Mouse (Mus musculus): Measurements from ENCODE around the gene Zkscan5.
"Not testable (repeated sequence)": the region's sequence is repeated elsewhere in the genome, so short reads cannot be mapped to it uniquely, and the experiment has no call there.

The Zkscan5 gene

DNA sequence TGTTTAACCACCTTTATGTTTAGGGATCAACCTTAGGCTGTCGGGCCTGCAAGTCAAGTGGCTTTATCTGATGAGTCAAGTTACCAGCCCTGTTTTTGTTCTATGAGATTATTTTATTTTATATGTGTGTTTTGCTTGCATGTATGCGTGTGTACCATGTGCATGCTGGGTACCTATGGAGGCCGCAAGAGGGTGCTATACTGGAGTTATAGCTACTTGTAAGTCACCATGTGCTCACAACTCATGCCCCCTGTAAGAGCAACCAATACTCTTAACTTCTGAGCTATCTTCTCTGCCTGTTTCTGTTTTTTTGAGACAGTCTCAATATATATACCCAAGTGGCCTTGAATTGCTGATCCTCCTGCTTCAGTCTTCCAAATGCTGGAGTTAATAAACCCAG lies 9.1 kb downstream of the Zkscan5 start:
- DNase-seq (ENCODE audit: low read depth), result no peak

DNA sequence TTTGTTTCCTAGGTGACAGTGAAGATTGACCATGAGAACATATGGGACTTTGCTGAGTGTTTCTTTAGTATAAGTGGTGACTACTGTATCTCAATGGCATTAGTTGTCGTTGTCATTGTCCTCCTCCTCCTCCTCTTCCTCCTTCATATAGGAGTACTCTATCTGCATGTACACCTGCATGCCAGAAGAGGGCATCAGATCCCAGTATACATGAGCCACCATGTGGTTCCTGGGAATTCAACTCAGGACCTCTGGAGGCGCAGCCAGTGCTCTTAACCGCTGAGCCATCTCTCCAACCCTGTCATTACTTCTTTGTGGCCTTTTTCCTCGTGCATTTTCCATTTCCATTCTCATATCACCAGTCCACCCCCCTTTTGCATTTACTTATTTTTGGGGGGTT lies 10.3 kb downstream of the Zkscan5 start:
- no peak for DNase-seq (ENCODE audit: low read depth)

DNA sequence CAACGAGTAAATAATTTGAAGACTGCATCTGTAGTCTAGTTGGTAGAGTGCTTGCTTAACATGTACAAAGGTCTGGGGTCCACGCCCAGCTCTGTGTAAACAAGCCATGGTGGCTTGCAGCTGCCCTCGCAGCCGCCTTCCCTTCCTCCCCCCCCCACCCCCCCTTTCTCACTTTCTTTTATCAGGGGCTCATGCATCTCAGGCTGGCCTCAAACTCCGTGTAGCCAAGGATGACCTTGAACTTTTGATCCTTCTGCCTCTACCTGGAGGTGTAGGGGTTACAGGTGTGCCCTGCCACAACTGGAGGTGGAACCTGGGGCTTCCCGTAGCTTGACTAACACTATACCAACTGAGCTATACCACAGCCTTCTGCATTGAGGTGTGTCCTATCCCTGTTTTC lies 13.4 kb downstream of the Zkscan5 start:
- DNase-seq (ENCODE audit: low read depth), result no peak

DNA sequence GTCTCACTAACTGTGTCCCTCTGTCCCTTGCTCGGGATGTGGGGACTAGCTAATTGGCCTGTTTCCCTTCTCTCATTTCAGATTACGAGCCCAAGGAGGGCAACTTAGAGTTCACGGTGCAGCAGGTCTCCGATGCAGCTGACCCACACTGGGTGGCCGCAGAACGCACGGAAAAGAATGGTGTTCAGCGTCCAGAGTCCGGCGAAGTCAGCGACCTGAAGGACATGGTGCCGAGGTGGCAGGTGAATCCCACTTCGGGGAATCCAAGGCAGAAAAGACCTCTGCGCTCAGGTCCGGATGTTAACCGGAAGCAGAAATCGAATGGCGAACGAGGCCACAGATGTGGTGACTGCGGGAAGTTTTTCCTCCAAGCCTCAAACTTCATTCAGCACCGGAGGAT lies 13.8 kb downstream of the Zkscan5 start:
- no peak for DNase-seq (ENCODE audit: low read depth)

DNA sequence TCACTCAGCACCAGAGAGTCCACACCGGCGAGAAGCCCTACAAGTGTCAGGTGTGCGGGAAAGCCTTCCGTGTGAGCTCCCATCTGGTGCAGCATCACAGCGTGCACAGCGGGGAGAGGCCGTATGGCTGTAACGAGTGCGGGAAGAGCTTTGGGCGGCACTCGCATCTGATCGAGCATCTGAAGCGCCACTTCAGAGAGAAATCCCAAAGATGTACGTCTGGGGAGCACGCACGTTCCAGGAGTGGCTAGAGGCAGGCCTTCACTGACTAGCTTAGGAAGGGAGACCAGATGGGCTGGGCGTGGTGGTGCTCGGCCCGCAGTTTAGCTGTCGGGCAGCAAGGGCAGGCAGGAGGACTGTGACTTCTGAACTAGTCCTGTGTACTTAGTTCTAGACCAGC lies 14.3 kb downstream of the Zkscan5 start:
- DNase-seq (ENCODE audit: low read depth), result no peak

DNA sequence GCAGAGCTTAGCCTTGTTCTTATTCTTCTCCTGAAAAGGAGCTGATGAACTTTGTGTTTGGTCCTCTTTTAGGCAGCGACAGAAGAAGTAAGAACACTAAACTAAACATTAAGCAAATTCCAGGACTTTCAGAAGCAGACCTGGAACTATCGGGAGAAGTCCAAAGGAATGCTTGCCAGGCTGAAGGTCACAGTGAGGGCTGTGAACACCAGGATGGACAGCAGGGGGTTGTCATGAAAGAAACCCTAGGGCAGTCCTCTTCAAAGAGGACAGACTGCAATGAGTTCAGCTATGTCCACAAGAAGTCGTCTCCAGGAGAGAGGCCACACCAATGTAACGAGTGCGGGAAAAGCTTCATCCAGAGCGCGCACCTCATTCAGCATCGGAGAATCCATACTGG lies 15.6 kb downstream of the Zkscan5 start:
- DNase-seq (ENCODE audit: low read depth), result no peak

DNA sequence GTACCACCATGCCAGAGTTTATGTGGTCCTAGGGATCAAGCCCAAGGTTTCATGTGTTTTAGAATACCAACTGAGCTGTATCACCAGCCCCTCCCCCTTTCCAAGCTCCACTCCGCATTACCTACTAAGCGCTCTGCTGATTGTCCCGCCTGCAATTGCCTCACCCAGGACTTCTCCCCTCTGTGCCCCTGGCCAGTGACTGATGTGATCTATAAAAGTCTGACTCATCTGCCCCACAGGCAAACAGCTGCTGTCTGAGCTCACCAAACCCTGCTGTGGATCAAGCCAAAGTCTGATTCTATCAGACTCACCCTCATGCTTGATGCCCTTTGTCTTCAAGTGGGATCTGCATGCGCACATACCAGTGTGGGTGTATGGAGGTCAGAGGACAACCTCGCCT lies 18.5 kb downstream of the Zkscan5 start:
- no peak for DNase-seq (ENCODE audit: low read depth)

DNA sequence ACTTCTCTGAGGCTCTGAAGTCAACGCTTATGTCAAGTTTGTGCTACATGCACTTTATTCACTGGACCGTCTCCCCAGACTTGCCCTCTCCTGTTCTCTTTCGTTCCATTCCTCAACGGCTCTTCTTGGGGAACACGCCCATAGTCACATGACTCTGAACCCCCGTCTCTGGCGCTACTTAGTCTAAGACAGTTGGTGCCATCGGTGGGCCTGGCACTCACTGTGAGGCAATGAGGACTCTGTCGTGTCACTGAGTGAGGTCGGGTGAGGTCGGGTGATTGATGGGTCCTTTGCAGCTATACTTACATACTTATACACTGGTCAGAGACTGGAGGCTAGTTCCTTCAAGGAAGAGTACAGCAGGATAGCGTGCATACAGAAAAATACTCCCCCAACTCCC lies 19.0 kb downstream of the Zkscan5 start:
- no peak for DNase-seq (ENCODE audit: low read depth)

DNA sequence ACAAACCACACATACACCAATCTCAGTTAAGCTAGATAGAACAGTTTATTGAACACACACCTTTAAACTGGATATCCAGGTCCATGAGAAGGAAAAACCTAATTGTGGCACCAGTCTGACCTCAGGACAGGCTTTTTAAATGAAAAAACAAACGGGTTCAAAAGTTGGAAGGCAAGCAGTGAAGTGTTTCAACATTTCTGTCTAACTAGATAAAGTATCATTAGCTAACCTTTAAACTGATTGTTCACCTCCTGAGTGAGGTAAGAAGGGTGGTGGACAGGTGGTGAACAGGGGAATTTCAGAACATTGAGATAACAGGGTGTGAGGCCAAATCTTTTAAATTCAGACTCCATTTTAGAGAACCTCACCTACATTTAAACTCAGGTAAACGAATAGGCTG lies 22.1 kb downstream of the Zkscan5 start:
- no peak for DNase-seq (ENCODE audit: low read depth)

DNA sequence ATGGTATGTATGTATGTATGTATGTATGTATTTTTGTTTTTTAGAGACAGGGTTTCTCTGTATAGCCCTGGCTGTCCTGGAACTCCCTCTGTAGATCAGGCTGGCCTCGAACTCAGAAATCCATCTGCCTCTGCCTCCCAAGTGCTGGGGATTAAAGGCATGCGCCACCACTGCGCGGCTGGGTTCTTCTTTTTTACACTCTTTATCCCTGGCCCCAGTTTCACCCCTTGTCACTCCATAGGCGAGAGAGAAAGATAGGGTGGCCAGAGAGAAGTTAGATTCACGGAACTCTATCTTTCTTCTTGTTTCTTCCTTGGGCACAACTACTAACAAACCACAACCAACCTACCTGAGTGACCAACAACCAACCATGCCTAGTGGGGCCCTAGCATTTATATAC lies 24.9 kb downstream of the Zkscan5 start:
- DNase-seq (ENCODE audit: low read depth), result not testable (repeated sequence)

DNA sequence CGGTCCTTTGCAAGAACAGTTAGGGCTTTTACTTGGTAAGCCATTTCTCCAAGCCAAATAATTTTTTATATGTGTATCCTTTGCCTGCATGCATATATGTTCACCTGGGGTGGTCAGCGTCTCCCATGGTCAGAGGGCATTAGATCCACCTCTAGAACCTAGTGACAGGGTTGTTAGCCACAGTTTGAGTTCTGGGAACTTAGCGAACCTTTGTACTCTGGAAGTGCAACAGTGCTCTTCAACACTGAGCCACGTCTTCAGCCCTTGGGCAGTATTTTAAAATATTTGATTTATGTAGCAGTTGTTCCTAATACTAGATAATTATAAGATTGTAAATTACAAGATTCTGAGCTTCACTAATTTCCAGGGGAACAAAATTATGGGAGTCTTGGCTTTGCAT lies 26.3 kb downstream of the Zkscan5 start:
- DNase-seq (ENCODE audit: low read depth), result no peak

DNA sequence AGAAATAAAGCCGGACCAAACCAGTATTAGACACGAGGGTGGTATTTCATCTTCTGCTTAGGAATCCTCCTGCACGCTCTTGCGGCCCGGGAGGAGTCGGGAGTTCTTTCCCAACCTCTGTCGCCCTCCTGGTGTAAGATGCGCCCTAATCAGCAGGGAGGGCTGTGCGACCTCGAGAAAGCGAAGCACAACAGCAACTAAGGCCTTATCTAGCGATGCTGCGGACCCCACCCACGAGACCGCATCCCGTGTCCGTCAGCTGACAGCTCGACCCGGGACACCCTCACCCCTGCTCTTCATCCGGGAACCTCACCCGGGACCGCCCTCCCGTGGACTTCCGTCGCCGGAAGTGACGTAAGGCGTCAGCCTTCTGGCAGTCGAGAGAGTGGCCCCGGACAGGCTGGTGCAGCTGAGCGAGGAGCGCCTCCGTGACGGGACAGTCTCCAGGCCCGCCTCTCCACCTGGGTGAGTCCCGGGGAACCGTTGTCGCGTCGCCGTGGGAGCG lies 27.1 kb downstream of the Zkscan5 start, which contains the start of gene Zfp655:
TSS of gene Zfp655 (plus strand) at position 349 of the 505 bp plus-strand sequence.
- peak; percentile 95 for DNase-seq (ENCODE audit: low read depth)

DNA sequence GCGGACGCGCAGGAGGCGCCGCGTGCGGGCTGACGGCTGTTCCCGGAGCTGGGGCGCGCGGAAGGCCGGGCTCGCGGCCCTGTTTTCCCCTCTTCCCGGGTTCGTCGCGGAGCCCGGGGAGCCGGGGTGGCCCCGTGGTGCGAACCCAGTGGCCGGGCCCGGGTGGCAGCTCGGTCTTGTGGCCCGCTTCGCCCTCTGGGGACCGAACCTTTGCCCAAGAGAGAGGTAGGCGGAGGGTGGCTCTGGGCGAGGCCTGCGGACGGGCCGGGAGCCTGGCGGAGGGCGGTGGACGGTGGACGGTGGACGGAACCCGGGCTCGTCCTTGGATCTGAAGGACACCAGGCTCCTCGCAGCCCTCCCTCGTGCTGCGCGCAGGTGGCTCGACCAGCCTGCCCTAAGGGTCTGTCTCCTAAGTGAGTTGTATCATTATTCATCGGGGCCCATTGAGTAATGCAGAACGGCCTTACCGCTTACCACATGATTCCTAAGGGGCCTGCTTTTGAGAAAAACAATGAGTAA lies 27.6 kb downstream of the Zkscan5 start:
- DNase-seq (ENCODE audit: low read depth), result peak; percentile 30

DNA sequence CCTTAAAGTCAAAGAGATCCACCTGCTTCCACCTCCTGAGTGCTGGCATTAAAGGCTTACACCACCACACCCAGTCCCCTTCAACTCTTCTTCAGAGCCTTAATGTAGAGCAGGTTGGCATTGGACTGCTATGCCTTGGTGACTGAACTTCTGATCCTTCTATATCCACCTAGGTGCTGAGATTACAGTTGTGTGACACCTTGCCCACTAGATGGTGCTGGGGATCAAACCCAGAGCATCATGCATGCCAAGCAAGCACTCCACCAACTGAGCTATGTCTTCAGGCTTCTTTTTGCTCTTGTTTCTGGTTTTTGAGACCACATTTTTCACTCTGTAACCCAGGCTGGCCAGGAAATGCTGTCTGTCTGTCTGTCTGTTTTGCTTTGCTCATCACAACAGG lies 30.3 kb downstream of the Zkscan5 start:
- DNase-seq (ENCODE audit: low read depth), result no peak

DNA sequence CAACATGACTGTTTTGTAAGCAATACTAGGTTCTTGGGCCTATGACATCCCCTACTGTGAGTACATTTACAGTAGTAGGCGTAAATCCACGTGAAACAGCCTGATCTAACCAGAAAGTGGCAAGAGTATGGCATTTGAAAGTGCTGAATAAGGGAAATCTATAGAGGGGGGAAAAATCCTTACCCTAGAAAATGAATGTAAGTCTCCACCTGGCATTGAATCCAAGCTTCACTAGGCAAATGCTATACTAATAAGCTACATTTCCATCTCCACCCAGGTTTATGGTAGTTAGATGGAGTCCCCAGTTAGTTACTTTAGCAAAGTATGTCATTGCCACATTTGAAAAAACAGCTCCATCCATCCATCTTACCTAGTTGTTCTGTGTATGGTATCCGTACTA lies 45.2 kb downstream of the Zkscan5 start:
- DNase-seq (ENCODE audit: low read depth), result no peak
